Mouse (Mus musculus): ENCODE measurements at regions not wholly inside any gene's neighbourhood (a gene's known extent, or its start where the extent isn't known, plus 50 kb on each side); places are given as distances from the start of the nearest gene placed in this dataset.

DNA sequence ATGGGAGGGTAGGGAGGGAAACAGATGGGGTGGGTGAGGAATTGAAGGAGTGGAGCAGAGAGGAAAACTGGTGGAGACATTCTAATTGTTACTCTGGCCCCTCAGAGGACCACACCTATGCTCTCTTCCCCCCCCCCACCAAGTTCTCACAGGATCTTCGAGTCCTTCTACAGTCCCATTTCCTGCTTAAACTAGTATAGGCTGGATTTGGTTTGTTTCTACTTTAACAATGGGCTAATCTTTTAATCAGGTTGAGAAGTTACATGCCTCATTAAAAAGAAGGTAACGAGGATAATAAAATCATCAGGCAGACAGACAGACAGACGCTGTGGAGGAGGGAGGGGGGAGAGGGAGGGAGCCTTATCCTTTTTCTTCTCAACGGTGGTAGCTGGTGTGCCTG lies 167.7 kb upstream of the Prok2 start:
- no peak for DNase-seq (ENCODE audit: low spot score)

DNA sequence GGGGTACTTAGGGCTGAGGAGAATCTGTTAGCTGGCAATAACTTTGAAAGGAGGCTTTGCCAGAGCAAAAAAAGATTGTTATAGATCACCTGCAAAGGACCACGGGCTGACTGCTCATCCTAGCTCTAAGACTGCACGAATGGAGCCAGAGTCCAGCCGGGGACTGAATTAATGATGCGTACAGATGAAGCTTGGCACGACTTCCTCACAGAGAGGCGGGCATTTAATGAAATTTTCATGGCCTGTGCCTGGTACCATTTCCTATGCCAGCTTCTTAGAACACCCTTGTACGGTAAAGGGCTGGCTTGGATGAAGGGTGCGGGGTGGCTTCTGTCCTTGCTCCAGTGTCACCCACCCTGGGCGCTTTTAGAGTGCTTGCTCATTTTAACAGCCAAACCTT lies 166.0 kb upstream of the Prok2 start:
- no peak for DNase-seq (ENCODE audit: low spot score)

DNA sequence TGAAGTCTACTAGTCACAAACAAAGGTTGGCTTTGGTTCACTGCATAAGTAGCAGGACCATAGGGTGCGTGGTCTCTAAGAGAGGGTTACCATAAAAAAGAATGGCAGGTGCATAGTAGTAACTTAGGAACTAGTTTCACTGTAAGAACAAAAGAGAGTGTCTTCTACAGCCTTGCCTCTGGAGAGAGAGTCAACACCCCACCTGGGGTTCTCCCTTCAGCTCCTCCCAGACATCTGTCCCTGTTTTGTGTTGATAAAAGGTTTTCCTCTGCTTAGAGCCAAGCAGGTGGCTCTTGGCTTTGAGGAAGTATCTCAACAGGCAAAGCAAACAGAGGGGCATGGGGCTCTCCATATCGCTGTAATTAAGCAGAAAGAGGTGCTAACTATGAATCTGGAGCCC lies 165.6 kb upstream of the Prok2 start:
- DNase-seq (ENCODE audit: low spot score), result no peak

DNA sequence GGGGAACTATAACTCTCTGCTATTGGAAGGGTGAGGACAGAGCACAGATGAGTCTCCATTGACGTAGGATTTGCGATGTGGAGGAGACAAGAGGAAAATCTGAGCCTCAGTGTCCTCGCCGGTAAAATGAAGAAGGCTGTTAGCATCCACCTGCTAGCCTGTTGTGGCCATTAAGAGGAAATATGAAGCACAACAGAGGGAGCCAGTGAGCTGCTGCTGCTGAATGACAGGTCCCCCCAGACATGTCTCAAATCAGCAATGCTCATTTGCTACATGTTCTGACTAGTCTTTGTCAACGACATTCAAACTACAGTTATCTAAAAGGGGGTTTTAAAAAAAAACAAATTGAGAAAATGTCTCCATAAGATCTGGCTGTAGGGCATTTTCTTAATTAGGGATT lies 164.6 kb upstream of the Prok2 start:
- no peak for DNase-seq (ENCODE audit: low spot score)

DNA sequence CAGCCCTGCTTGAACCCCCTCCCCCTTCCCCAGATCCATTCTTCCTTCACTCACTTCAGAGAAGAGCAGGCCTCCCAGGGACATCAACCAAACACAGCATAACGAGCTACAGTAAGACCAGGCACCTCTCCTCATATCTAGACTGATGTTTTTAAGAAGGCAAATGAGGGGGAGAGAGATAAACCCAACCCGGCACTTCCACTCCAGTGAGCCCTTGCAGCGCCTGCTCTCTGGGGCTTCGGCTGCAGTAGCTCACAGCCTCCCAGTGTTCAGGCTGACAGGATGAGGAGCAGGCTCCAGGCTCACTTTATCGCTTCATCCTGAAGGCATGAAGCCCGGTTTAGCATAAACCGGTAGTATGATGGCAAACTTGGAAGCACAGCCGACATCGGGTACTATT lies 162.9 kb upstream of the Prok2 start:
- DNase-seq (ENCODE audit: low spot score), result no peak

DNA sequence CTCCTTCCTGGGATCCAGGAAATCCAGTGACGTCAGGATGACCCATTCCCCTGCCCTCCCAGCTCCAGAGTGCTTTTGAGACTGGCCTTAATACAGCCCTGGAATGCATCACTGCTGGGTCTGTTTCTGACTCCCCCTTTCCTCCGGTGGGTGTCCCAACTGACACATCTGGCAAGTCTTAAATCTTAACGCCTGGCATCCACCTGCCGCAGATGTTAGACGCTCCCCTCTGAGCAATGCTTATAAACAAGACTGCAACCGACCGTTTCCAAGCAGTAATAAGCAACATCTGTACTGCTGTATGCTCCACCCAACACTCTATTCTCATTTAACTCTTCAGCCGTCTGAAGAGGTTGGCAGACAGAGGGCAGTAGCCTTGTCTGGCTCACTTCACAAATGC lies 161.7 kb upstream of the Prok2 start:
- DNase-seq (ENCODE audit: low spot score), result no peak

DNA sequence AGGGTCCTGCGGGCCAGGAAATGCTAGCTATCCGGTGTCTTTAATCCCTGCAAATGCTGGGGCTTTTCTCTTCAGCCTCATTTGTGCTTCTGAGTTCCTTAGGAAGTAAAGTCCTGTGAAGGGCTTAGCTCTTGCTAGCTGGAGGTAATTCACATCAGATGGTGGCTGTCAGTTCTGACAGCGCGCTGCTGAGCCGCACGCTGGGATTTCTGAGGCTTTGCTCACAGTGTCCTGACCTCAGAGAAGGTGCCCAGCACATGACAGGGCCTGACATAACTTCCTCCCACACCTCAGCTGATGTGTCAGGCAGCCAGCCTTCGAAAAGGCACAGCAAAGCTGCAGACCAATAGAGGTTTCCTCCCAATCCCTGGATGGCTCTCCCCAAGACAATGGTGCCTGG lies 158.6 kb upstream of the Prok2 start:
- no peak for DNase-seq (ENCODE audit: low spot score)

DNA sequence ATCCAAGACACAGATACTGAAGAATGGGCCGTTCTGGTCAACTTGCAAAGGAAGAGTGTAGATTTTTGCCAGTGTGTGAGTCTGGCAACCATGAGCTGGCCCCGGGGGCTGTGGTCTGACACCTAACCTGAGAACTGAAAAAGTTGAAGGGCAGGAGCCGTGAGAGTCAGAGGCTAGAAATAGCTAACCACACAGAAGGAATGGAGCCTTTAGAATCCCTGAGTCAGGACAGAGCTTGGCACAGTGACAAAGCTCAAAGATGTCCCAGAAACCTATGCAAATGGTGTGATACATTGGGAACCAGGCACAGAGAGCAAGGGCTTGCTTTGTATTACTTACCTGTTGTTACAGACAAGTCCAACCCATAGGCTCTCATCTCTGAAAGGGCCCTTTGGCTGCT lies 157.9 kb upstream of the Prok2 start:
- no peak for DNase-seq (ENCODE audit: low spot score)

DNA sequence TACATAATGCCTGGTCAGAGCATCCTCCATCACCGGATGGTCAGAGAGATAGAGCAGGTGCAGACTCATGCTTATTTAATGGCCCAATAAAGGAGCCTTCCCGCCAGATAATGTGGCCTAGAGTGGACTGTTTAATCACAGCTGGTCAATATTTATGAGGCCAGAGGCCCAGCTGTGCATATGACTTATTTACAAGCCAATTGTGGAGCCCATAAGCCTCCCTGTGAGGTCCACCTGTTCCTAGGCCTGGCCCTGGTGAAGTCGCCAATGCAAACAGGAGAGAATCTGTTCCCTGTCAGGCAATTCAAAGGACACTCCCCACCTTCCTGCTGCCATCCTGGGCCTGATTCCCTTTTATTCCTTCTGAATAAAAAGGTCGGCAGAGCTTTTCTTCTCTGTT lies 155.4 kb upstream of the Prok2 start:
- DNase-seq (ENCODE audit: low spot score), result no peak

DNA sequence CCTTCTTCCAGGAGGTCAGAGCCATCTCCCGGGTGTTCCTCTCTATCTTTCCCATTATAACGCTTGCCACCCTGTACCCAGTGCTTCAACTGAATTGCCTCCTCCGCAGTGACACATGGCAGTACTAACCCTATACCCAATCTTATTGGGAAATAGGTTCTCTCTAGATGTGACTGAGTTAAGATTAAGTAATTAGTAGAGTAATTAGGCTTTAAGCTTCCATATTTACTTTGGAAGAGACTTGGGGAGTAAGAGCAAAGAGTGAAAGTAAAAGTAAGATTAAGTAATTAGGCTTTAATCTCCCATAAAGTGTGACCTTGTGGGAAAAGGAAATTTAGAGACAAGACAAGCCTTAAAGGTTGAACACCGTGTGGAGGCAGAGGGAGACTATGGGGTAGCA lies 148.7 kb upstream of the Prok2 start:
- DNase-seq (ENCODE audit: low spot score), result no peak

DNA sequence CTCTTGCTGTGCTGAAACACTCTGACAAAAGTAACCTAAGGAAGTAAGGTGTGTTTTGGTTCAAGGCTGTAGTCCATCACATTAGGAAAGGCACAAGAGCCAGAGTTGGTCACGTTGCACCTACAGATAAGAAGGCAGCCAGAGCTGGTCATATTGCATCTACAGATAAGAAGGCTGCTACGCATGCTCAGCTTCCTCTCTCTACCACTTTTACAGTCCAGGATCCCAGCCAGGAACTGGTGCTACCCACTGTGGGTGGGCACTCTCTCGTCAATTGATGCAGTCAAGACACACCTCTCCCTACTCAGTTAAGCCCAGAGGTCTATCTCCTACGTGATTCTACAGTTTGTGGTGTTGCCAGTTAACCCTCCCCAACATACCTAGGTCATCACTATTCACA lies 147.8 kb upstream of the Prok2 start:
- no peak for DNase-seq (ENCODE audit: low spot score)

DNA sequence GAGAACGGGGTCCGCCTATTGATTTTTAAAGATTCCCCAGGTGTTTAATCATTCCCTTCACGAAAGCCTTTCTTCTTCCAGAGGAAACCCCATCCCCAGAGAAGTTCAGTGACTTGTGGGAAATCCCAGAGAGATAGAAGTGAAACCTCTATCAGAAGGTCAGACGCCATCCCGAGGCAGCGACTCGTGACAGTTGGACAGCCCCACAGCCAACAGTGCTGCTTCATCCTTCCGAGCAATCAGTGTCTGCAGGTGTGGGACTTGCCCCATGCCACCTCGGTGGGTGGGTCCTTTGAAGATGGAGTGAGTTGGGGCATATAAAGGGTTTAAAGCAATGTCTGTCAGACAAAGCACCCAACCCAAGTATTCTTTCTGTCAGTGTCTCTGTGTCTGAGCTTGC lies 139.9 kb upstream of the Prok2 start:
- DNase-seq (ENCODE audit: low spot score), result no peak

DNA sequence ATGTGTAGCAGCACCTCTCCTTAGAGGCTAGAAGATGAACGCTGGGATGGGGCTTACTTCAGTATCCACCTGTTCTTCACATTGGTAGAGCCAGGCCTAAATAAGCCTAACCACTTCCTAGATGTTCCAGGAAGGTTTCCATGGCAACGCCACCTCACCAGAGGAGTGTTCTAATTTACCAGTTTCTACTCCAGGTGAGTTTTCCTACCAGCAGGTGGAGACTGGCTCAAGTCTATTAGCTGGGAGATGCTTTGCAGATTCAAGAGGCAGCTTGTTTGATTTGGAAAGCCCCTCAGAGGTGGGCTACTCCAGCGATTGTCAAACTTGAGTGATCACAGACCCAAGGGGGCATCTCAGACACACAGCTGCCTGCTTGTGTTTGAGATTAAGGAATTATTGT lies 138.8 kb upstream of the Prok2 start:
- peak; percentile 57 for DNase-seq (ENCODE audit: low spot score)

DNA sequence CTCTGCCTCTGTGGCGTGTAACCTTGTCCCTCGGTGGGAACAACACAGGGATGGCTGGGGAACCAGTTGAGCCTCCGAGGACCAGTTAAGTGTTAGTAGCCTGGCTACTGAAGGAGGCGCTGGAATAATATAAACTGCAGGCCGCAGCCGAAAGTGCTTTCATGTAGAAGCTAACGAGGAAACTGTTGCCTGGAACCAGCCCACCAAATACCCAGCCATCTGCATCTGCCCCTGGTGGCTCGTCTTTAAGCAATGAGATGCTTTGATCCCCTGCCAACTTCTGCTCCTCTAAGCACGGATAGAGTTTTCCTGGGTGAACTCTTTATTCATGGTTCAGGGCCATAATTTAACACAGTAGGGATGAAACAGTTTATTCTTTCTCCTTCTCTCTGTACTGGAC lies 137.2 kb upstream of the Prok2 start:
- DNase-seq (ENCODE audit: low spot score), result no peak

DNA sequence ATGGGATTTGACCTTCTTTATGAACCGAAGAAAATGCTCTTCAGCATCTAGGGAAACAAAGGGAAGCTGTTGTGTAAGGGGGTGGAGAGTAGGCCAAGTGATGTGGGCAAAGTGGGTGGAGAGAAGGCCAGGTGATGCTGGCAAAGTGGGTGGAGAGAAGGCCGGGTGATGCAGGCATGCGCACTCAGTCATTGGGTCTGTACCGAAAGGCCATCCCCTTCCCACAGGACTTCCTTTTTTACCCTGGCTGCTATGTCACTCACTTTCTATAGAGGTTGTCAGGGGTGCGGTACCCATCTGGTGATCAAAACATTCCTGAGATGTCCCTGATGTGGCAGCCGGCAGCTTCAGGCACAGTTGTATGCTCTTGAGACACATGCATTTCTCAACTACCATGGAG lies 131.2 kb upstream of the Prok2 start:
- DNase-seq (ENCODE audit: low spot score), result no peak

DNA sequence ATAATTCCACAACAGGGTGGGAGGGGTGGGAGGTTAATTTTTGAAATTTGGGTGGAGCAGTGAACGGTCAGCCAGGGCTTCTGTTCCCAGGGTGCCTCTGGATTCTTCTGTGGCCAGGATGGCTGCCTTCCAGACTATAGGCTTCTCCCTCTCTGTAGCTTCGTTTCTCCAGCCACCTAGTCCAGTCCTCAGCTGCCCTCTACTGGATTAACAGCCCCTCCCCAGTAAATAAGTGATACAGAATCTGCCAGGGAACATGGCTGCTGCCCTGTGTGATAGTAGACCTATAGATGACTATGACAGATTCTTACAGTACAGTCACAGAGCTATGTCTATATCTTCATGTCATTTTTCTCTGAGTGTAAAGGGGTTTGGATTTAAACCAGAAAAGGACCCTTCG lies 127.5 kb upstream of the Prok2 start:
- DNase-seq (ENCODE audit: low spot score), result no peak

DNA sequence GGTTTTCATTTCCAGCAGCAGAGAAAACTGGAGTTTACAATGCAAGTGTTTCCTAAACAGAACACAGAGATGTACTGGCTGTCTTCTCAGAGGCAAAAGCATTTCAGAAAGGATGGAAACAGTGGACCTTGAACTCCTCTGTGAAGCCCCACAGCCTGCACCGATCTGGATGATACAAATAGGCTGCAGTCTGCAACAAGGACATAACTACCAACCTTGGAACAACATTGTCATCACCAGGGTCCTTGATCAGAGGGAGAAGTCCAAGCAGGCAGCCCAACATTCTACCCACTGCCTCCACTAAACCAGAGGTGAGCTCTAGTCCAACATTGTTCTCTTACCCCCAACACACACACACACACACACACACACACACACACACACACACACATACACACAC lies 124.5 kb upstream of the Prok2 start:
- DNase-seq (ENCODE audit: low spot score), result no peak

DNA sequence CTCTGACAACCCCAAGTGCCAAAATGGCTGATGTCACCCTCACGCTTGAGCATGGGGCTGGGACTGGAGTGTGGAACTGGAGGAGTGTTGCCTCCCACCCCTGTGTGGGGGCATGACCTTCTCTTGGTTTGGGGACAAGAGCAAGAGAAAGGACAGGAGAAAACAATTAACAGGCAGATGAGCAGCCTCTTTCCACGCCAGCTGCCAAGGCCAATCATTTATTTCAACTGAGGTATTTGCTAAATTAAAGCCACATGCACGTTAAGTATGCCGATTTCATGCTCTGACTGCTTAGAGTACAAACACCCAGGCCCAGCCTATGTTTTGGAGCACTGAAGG lies 119.3 kb upstream of the Prok2 start:
- no peak for DNase-seq (ENCODE audit: low spot score)

DNA sequence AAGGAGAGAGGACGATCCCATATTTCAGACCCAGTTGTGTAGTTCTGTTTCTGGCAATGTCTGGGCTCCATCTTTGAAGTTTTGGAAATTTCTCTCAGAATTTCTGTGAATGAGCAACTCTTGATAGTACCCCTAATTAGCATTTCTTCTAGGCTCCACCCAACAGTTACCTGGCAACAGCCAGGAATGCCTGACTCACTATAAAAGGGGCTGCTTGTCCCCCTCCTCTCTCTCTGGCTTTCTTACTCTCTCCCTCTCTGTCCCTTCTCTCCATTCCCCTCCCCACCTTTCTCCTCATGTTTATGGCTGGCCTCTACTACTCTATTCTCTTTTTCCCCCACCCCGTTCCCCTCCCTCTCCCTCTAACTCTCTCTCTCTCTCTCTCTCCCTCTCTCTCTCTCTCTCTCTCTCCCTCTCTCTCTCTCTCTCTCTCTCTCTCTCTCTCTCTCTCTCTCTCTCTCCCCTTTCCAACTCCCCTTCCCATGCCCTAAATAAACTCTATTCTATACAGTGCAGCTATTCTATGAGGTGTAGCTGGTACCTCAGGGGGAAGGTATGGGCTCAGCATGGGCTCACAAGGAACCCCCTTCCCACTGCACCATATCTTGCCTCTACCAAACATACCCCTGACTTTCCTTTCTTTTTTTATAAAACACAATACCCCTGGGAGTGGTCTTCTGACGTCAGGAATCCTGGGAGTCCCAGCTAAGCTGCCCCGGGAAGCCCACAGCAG lies 118.7 kb upstream of the Prok2 start:
- DNase-seq (ENCODE audit: low spot score), result no peak

DNA sequence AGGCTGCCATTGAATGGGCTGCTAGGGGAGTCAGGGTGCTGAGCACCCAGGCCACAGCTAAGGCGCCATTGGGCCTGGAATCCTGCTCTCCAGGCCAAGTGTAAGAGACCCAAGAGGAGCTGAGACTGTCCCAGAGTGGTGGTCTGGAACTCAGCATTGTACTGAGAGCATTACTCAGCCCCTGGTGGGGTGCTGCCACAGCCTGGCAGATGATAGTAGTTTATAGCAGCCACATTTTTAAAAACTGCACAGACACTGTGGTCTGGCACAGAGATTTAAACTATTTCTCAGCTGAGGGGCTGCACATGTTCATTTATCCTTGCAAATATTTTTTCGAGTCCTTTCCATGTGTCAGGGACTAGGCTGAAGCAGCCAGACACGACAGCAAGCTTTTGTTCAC lies 117.3 kb upstream of the Prok2 start:
- no peak for DNase-seq (ENCODE audit: low spot score)

DNA sequence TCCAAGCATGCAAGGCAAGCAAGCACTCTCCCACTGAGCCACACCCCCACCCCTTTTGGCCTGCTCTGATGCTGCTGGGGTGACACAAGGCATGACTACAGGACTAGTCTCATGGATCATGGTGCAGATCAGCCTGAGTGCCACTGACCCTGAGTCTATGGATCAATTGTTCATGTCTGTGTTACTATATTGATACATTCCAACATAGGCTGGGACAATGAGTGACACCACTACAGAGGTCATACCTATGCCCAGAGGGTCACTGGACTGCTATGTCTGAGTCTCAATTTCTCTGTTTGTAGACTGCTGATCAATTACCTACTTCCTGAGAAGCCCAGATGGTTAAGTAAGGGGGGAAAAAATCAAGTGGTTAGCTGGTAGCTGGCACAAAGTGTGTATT lies 116.5 kb upstream of the Prok2 start:
- DNase-seq (ENCODE audit: low spot score), result no peak

DNA sequence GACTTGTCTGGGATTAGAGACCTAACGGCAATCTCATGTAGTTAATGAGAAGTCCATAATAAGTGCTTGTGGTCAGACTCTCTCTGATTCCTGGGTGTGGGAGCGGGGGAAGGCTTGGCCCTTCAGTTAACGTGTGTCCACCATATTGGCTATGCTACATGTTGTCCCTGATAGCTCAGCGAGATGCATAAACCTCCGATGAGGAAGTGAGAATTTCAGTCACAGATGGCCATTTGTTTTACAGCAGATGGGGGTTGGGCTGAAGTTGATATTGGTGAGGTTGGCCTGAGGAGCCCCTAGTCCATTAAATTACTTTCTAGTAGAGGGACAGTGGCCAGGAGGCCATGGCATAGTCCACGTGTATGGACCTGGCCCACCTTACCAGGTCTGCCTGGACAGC lies 114.6 kb upstream of the Prok2 start:
- no peak for DNase-seq (ENCODE audit: low spot score)

DNA sequence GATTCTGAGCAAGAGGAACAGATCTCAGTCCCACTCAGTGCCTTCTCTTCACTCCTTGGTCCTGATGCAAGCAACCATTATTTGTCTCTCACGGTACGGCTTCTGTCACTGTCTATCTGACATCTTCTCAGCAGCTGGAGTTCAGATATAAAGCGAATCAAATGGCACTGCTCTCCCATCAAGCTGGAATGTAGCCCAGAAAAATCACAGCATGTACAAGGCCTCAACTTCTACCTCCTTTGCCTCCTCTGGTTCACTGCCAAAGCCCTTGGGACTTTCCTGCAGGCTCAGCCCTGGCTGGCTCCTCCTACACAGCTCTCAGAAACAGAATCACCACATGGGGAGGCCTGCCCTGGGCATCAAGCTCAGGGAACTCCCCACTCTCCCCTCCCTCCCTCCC lies 107.1 kb upstream of the Prok2 start:
- DNase-seq (ENCODE audit: low spot score), result peak; percentile 26

DNA sequence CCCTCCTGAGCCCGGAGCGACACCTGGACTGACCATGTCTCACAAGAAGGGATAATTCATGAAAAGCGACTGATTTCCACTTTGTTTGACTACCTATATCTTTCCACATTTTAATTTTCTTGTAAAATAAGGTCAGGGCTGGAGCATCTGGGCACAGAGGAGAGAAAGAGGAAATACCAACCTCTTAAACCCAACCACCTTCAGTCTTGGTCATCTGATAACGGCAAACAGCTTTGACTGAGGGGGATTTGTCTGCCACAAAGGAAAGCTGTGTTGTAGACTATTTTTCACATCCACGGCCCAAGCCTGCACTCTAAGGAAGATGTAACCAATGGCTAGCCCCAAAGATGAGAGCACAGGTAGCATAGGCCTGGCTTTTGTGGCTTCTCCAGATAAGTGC lies 101.4 kb upstream of the Prok2 start:
- DNase-seq (ENCODE audit: low spot score), result no peak

DNA sequence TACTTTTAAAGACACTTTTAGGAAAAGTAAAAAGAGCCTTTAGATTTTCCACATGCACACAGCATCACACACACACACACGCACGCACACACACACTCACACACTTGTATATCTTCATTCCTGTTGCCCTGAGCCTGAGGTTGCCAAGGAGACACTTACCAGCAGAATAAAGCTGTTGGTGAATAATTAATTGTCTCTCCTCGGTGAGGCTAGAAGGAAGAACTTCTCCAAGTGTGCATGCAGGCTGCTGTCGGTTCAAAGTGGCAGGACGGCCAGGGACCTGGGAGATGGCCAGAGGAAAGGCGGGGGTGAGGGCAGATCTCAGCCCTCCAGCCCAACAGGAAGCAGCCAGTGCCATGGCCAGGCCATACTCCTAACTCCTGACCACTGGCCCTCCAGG lies 98.6 kb upstream of the Prok2 start:
- no peak for DNase-seq (ENCODE audit: low spot score)
